In the genomic region with DNA sequence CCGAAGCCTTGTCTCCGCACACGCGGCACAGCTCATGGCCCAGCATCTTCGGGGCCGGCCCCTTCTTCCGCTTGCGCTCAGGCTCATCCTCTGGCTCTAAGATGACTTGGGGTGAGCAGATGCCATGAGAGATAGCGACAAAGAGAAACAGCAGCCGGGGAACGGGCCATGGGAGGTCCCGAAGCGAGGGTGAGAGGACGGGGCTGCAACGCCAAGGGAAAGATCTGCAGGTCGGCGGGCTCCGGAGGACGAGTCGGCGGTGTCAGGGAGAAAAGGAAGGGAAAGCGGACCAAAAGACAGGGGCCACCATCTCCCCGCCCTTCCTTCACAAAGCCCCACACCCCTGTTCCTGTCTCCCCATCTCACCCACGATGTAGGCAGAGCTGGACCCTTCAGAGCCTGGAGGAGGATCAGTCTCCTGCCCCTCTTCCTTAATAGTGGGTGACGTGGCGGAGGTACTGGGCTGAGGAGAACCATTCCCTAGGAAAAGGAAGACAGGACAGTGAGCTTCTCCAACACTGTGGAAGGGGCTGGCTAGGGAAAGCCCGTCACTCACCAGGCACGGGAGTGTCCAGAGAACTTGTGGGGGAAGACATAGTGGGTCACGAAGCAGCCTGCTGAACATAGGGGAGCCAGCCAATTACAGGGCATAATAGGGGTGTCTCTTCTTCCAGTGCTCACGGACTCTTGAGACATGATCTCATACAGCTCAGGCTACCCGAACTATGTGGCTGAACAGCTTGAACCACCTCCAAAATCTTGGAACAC, we compare ENCODE assay signal across 10 mouse cellular contexts. TPM values are rescaled to one million over a fixed set of nuclear protein-coding genes. Genes with fewer than 3 reads are reported as not detected.
DNase-seq lines count a peak whose midpoint lies in the region; ATAC-seq and TF ChIP-seq lines count a peak whose summit lies in the region.
"Had no signal": no experiment of that assay in that cellular context is flagged by ENCODE, and none has a peak within 500 bp of the region (broad histone marks: within the 10 kb centered on the region; RNA-seq: fewer than 3 reads in every experiment).

No protein-coding gene starts in this region.

- H3K36me3 ChIP-seq in heart, embryonic 12.5 days, result peaks cover 33% of the 10 kb centered on the region
- H3K36me3 ChIP-seq in G1E (replicated peaks), result peaks cover 41% of the 10 kb centered on the region
- peaks cover 30% of the 10 kb centered on the region for H3K36me3 ChIP-seq in hindbrain, embryonic 12.5 days
- peaks cover 31% of the 10 kb centered on the region for H3K36me3 ChIP-seq in midbrain, embryonic 12.5 days

- H3K27me3 ChIP-seq in heart, embryonic 12.5 days (replicated peaks), result 0 out of 2 replicates have a peak, but pooled peaks cover 5% of the 10 kb centered on the region
- H3K27me3 ChIP-seq in G1E (ENCODE audit: insufficient read depth, low read length), result no peaks in the 10 kb centered on the region
- peaks cover 7% of the 10 kb centered on the region for H3K27me3 ChIP-seq in hindbrain, embryonic 12.5 days
- H3K27me3 ChIP-seq in midbrain, embryonic 12.5 days, result peaks cover 8% of the 10 kb centered on the region; the same call in 1 of the 2 replicates

- DNase-seq in heart, postnatal 25 days (ENCODE audit: low spot score), result no peak
- DNase-seq in G1E (ENCODE audit: low spot score), result no peak
- DNase-seq in embryo, embryonic 11 days, result no peak
- DNase-seq in spleen, postnatal 36 days (ENCODE audit: low spot score in 2 of 2), result no peak
- no peak for DNase-seq in left cerebral cortex, postnatal 14 days (ENCODE audit: low spot score in 2 of 2)

- H3K4me1 ChIP-seq in heart, embryonic 12.5 days (replicated peaks), result peaks cover 21% of the 10 kb centered on the region
- H3K4me1 ChIP-seq in G1E (ENCODE audit: insufficient read depth, low read depth, low read length), result peaks cover 46% of the 10 kb centered on the region
- H3K4me1 ChIP-seq in hindbrain, embryonic 12.5 days, result peaks cover 21% of the 10 kb centered on the region
- H3K4me1 ChIP-seq in midbrain, embryonic 12.5 days, result peaks cover 21% of the 10 kb centered on the region

- H3K9ac ChIP-seq in heart, embryonic 12.5 days, result 0 out of 2 replicates have a peak overlapping the region, but pooled peaks have one; percentile 82
- 0 out of 2 replicates have a peak overlapping the region, but pooled peaks have one; percentile 62 for H3K9ac ChIP-seq in hindbrain, embryonic 12.5 days
- no peak overlapping the region for H3K9ac ChIP-seq in midbrain, embryonic 12.5 days (replicated peaks)

- intact Hi-C loops in heart, postnatal 25 days (cut with DNase I), result loop anchor here (2.0 to 5.0 kb wide), 3 partner anchors 28 to 305 kb away; partner anchors contain the start of genes 1700028J19Rik, 2410002F23Rik and Mybpc2
- intact Hi-C loops in left cerebral cortex, postnatal 14 days (cut with DNase I), result loop anchor here (10.0 kb wide), 1 partner anchor 158 kb away; no protein-coding TSS in a partner anchor

- H3K9me3 ChIP-seq in heart, embryonic 12.5 days (replicated peaks), result no peaks in the 10 kb centered on the region
- no peaks in the 10 kb centered on the region for H3K9me3 ChIP-seq in G1E (replicated peaks)
- H3K9me3 ChIP-seq in hindbrain, embryonic 12.5 days (replicated peaks), result no peaks in the 10 kb centered on the region
- no peaks in the 10 kb centered on the region for H3K9me3 ChIP-seq in midbrain, embryonic 12.5 days

- no peak for TF ChIP-seq CTCF in G1E (IDR thresholded peaks at IDR 0.05; ENCODE audit: low read depth, low read length)

- H3K27ac ChIP-seq in heart, embryonic 12.5 days (ENCODE audit: poor library complexity, severe bottlenecking), result no peak overlapping the region
- no peak overlapping the region for H3K27ac ChIP-seq in hindbrain, embryonic 12.5 days
- no peak overlapping the region for H3K27ac ChIP-seq in midbrain, embryonic 12.5 days (replicated peaks)

- H3K4me3 ChIP-seq in heart, embryonic 12.5 days, result peak overlapping the region; percentile 99
- H3K4me3 ChIP-seq in G1E (ENCODE audit: low read depth, low read length), result peak overlapping the region; percentile 100; the same call in 1 of the 2 replicates
- H3K4me3 ChIP-seq in hindbrain, embryonic 12.5 days, result peak overlapping the region; percentile 85; the same call in 1 of the 2 replicates
- peak overlapping the region; percentile 83; the same call in 1 of the 2 replicates for H3K4me3 ChIP-seq in midbrain, embryonic 12.5 days

- H3K4me2 ChIP-seq in heart, embryonic 12.5 days, result peak overlapping the region; percentile 74
- H3K4me2 ChIP-seq in hindbrain, embryonic 12.5 days (replicated peaks), result peak overlapping the region; percentile 68
- H3K4me2 ChIP-seq in midbrain, embryonic 12.5 days (replicated peaks), result peak overlapping the region; percentile 60

- WGBS in heart, embryonic 12.5 days, result 86% methylated on average over 30 of the region's 31 CpGs
- 82% methylated on average over 28 of the region's 31 CpGs for WGBS in hindbrain, embryonic 12.5 days
- WGBS in midbrain, embryonic 12.5 days, result 86% methylated on average over 31 of the region's 31 CpGs

- no peak for ATAC-seq in heart, embryonic 12.5 days (ENCODE audit: insufficient number of reproducible peaks, low FRiP score)
- no peak for ATAC-seq in G1E (ENCODE audit: extremely low read depth, insufficient number of reproducible peaks, low FRiP score, poor library complexity, severe bottlenecking)
- ATAC-seq in hindbrain, embryonic 12.5 days (ENCODE audit: low FRiP score), result no peak
- no peak for ATAC-seq in midbrain, embryonic 12.5 days (ENCODE audit: low FRiP score, low read depth)

RNA-seq across cellular contexts. Expression of gene Nr1h2, which starts 1.4 kb away (rescaled TPM):
- polyA plus RNA-seq in heart, embryonic 12.5 days (2016; fragmentation: Nextera tagmentation; extraction: Ambion mirVana), result 54.7 and 55.3 TPM in 2 replicates
- 10 to 100 TPM; 40.7 to 48.4 TPM for total RNA-seq in heart, postnatal 25 days (2021)
- 98.5 and 107 TPM in 2 replicates for total RNA-seq in G1E (2014; fragmentation: Nextera tagmentation)
- total RNA-seq in G1E (2017), result 34.0 and 39.0 TPM in 2 replicates
- 223 and 232 TPM in 2 replicates for polyA plus RNA-seq in G1E (2012)
- 71.5 and 75.8 TPM in 2 replicates for polyA plus RNA-seq in hindbrain, embryonic 12.5 days (2016; fragmentation: Nextera tagmentation; extraction: Ambion mirVana)
- polyA plus RNA-seq in midbrain, embryonic 12.5 days (2016; fragmentation: Nextera tagmentation; extraction: Ambion mirVana), result 78.2 and 80.3 TPM in 2 replicates
- total RNA-seq in left cerebral cortex, postnatal 14 days (2021), result 10 to 100 TPM; 51.0 to 60.7 TPM

RNA-seq across cellular contexts. Expression of gene Pold1, which starts 3.7 kb away (rescaled TPM):
- polyA plus RNA-seq in heart, embryonic 12.5 days (2016; fragmentation: Nextera tagmentation; extraction: Ambion mirVana), result 63.1 and 68.1 TPM in 2 replicates
- total RNA-seq in heart, postnatal 25 days (2021), result 10 to 100 TPM; 12.5 to 12.8 TPM
- total RNA-seq in G1E (2014; fragmentation: Nextera tagmentation) (70.1 and 106 TPM in 2 replicates), G1E (2017) (54.6 and 72.4 TPM in 2 replicates)
- 252 and 268 TPM in 2 replicates for polyA plus RNA-seq in G1E (2012)
- polyA plus RNA-seq in hindbrain, embryonic 12.5 days (2016; fragmentation: Nextera tagmentation; extraction: Ambion mirVana), result 72.1 and 73.5 TPM in 2 replicates
- polyA plus RNA-seq in midbrain, embryonic 12.5 days (2016; fragmentation: Nextera tagmentation; extraction: Ambion mirVana), result 94.1 and 96.0 TPM in 2 replicates
- 1 to 10 TPM; 4.2 to 7.0 TPM for total RNA-seq in left cerebral cortex, postnatal 14 days (2021)

RNA-seq across cellular contexts. Expression of gene Napsa, which starts 19.9 kb away (rescaled TPM):
- 0.12 TPM in 1 of 2 replicates, not detected in the other for polyA plus RNA-seq in heart, embryonic 12.5 days (2016; fragmentation: Nextera tagmentation; extraction: Ambion mirVana)
- total RNA-seq in heart, postnatal 25 days (2021), result under 1 TPM; 0.31 to 0.64 TPM
- total RNA-seq in G1E (2014; fragmentation: Nextera tagmentation), result 1.3 and 2.7 TPM in 2 replicates
- 0.16 and 0.70 TPM in 2 replicates for total RNA-seq in G1E (2017)
- 0.10 and 0.35 TPM in 2 replicates for polyA plus RNA-seq in G1E (2012)
- polyA plus RNA-seq in hindbrain, embryonic 12.5 days (2016; fragmentation: Nextera tagmentation; extraction: Ambion mirVana), result 0.87 and 1.2 TPM in 2 replicates
- 0.45 and 0.60 TPM in 2 replicates for polyA plus RNA-seq in midbrain, embryonic 12.5 days (2016; fragmentation: Nextera tagmentation; extraction: Ambion mirVana)
- not detected for total RNA-seq in left cerebral cortex, postnatal 14 days (2021)

RNA-seq across cellular contexts. Expression of gene Spib, which starts 20.5 kb away (rescaled TPM):
- polyA plus RNA-seq in heart, embryonic 12.5 days (2016; fragmentation: Nextera tagmentation; extraction: Ambion mirVana), result 0.15 TPM in 1 of 2 replicates, not detected in the other
- under 1 TPM; 0.18 to 0.53 TPM for total RNA-seq in heart, postnatal 25 days (2021)
- not detected in 2 replicates for total RNA-seq in G1E (2014; fragmentation: Nextera tagmentation)
- total RNA-seq in G1E (2017), result not detected in 2 replicates
- polyA plus RNA-seq in G1E (2012), result not detected in 2 replicates
- 0.08 and 0.10 TPM in 2 replicates for polyA plus RNA-seq in hindbrain, embryonic 12.5 days (2016; fragmentation: Nextera tagmentation; extraction: Ambion mirVana)
- not detected in 2 replicates for polyA plus RNA-seq in midbrain, embryonic 12.5 days (2016; fragmentation: Nextera tagmentation; extraction: Ambion mirVana)
- under 1 TPM in 1 of 2 experiments, not detected in 1; 0.15 TPM for total RNA-seq in left cerebral cortex, postnatal 14 days (2021)
- total RNA-seq: common myeloid progenitor, adult 5-6 weeks had no signal

RNA-seq across cellular contexts. Expression of gene Mybpc2, which starts 27.9 kb away (rescaled TPM):
- 0.94 and 1.2 TPM in 2 replicates for polyA plus RNA-seq in heart, embryonic 12.5 days (2016; fragmentation: Nextera tagmentation; extraction: Ambion mirVana)
- total RNA-seq in heart, postnatal 25 days (2021), result 10 to 100 TPM; 16.0 to 22.8 TPM
- total RNA-seq in G1E (2014; fragmentation: Nextera tagmentation) (not detected in 2 replicates), G1E (2017) (0.05 TPM in 1 of 2 replicates, not detected in the other)
- polyA plus RNA-seq in G1E (2012), result not detected in 2 replicates
- polyA plus RNA-seq in hindbrain, embryonic 12.5 days (2016; fragmentation: Nextera tagmentation; extraction: Ambion mirVana), result 0.22 TPM in 1 of 2 replicates, not detected in the other
- 0.16 and 0.22 TPM in 2 replicates for polyA plus RNA-seq in midbrain, embryonic 12.5 days (2016; fragmentation: Nextera tagmentation; extraction: Ambion mirVana)
- under 1 TPM in 1 of 2 experiments, not detected in 1; 0.30 TPM for total RNA-seq in left cerebral cortex, postnatal 14 days (2021)
- total RNA-seq: common myeloid progenitor, adult 5-6 weeks had no signal
- polyA plus RNA-seq: liver, adult 2 months had no signal
